Mouse (Mus musculus) hindbrain, embryonic 16.5 days (tissue): ENCODE measurements at regions not wholly inside any gene's neighbourhood (a gene's known extent, or its start where the extent isn't known, plus 50 kb on each side); places are given as distances from the start of the nearest gene placed in this dataset.

ENCODE experiments used
- ATAC-seq: fragments of 200-750 bp; cut with Nextera tagmentation; 2 replicates; pipeline ENCODE4 v1.8.0; 2017; ENCODE audit warnings: moderate TSS enrichment, moderate library complexity
- H3K27ac ChIP-seq: fragments of 300-500 bp; sonication (generic); 2 replicates; pipeline ENCODE4 v1.5.1; 2014; ENCODE audit warnings: low read depth, mild to moderate bottlenecking, control low read depth, low read length, moderate library complexity
- H3K27me3 ChIP-seq: fragments of 300-500 bp; sonication (generic); replicated peaks from 2 replicates; pipeline ENCODE4 v1.6.1; 2014; ENCODE audit warnings: low read length; ENCODE audit not compliant: control insufficient read depth, insufficient read depth
- H3K36me3 ChIP-seq: fragments of 300-500 bp; sonication (generic); 2 replicates; pipeline ENCODE4 v1.6.1; 2014; ENCODE audit warnings: mild to moderate bottlenecking, low read length, moderate library complexity, mixed read lengths; ENCODE audit not compliant: control insufficient read depth, insufficient read depth
- H3K4me1 ChIP-seq: fragments of 300-500 bp; sonication (generic); 2 replicates; pipeline ENCODE4 v1.6.1; 2014; ENCODE audit warnings: low read depth, low read length; ENCODE audit not compliant: control insufficient read depth, insufficient read depth
- H3K4me2 ChIP-seq: fragments of 300-500 bp; sonication (generic); 2 replicates; pipeline ENCODE4 v1.6.1; 2014; ENCODE audit warnings: mild to moderate bottlenecking, low read length, control low read depth, moderate library complexity
- H3K4me3 ChIP-seq: fragments of 300-500 bp; sonication (generic); 2 replicates; pipeline ENCODE4 v1.5.1; 2014; ENCODE audit warnings: mild to moderate bottlenecking, low read length, control low read depth, moderate library complexity
- H3K9ac ChIP-seq: fragments of 300-500 bp; sonication (generic); 2 replicates; pipeline ENCODE4 v1.6.1; 2014; ENCODE audit warnings: low read depth, mild to moderate bottlenecking, control low read depth, low read length, moderate library complexity
- H3K9me3 ChIP-seq: fragments of 300-500 bp; sonication (generic); 2 replicates; pipeline ENCODE4 v1.6.1; 2014; ENCODE audit warnings: mild to moderate bottlenecking, low read length, moderate library complexity; ENCODE audit not compliant: control insufficient read depth
- WGBS: fragments of 180-500 bp; shearing (Covaris S2); extraction: QIAGEN DNeasy Blood & Tissue Kit; methylation state at CpG from one replicate; pipeline ENCODE4 v1.1.7; 2014; 5-methylcytosine and 5-hydroxymethylcytosine counted together

DNA sequence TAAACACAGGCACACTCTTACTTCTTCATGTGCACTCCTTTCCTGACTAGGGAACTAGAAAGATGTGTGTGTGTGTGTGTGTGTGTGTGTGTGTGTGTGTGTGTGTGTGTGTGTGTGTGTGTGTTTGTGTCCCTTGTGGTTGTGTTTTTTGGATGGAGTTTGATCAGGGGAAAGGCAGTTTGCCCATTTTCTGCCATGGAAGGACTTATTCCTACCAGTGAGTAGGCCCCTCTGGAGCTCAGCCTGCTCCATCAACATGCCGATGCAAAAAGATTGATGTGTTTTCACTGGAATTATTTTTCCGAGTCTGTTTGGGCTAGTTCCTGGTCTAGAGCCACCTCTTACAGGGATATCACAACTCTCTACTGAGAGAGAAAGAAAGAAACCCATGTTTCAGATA lies 120.6 kb downstream of the Qpct start:
- WGBS, result 69% methylated on average over 2 of the region's 2 CpGs
- ATAC-seq, result no peak
- Histone ChIP-seq H3K27ac (no peak overlapping the region), H3K27me3 (no peaks in the 10 kb centered on the region), H3K36me3 (no peaks in the 10 kb centered on the region), H3K4me1 (no peaks in the 10 kb centered on the region), H3K9me3 (no peaks in the 10 kb centered on the region), H3K4me2 (no peak overlapping the region), H3K9ac (no peak overlapping the region), H3K4me3 (no peak overlapping the region)

DNA sequence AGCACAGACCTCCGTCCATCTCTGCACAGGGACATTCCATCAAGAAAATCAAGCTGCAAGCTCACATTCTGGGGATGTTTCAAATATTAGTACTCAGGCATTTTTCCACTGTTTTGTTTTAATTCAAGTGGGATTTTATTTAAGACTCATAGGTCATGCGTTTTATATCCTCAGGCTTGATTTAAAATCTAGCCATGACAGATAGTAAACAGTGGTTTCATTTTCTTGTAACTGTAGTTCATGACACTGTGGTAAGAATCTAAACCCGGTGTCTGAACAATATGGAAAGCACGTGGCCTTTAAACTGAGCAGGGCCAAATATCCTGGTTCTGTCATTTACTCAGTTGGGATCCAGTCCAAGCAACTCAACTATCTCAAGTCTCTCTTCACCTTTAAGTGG lies 119.0 kb downstream of the Qpct start:
- H3K4me3 ChIP-seq, result no peak overlapping the region
- 94% methylated on average over 4 of the region's 4 CpGs for WGBS
- no peak overlapping the region for H3K4me2 ChIP-seq
- H3K36me3 ChIP-seq, result no peaks in the 10 kb centered on the region
- no peaks in the 10 kb centered on the region for H3K9me3 ChIP-seq
- no peak overlapping the region for H3K9ac ChIP-seq
- ATAC-seq, result no peak
- H3K27ac ChIP-seq, result no peak overlapping the region
- H3K4me1 ChIP-seq, result no peaks in the 10 kb centered on the region
- H3K27me3 ChIP-seq, result no peaks in the 10 kb centered on the region

DNA sequence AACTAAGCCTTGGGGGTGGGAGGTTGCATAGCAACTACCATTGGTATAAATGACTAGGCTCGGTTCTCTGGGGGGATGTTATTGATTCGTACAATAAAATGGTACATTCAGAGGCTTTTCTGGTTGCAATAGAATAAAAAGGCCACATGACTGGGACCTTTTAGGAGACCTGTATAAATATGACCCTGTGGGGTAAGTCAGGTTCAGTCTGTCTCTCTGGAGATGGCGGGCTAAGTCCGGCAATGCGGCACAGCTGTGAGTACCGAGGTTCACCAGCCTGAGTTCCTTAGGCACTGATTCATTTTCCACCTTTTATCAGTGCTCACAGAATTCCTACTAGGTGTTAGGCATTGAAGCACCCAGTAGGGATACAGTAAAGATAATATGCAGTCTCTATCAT lies 115.5 kb downstream of the Qpct start:
- no peak for ATAC-seq
- H3K4me3 ChIP-seq, result no peak overlapping the region
- H3K36me3 ChIP-seq, result no peaks in the 10 kb centered on the region
- H3K4me1 ChIP-seq, result no peaks in the 10 kb centered on the region
- WGBS, result 68% methylated on average over 6 of the region's 6 CpGs
- H3K27ac ChIP-seq, result no peak overlapping the region
- no peak overlapping the region for H3K9ac ChIP-seq
- H3K9me3 ChIP-seq, result no peaks in the 10 kb centered on the region
- no peaks in the 10 kb centered on the region for H3K27me3 ChIP-seq
- no peak overlapping the region for H3K4me2 ChIP-seq

DNA sequence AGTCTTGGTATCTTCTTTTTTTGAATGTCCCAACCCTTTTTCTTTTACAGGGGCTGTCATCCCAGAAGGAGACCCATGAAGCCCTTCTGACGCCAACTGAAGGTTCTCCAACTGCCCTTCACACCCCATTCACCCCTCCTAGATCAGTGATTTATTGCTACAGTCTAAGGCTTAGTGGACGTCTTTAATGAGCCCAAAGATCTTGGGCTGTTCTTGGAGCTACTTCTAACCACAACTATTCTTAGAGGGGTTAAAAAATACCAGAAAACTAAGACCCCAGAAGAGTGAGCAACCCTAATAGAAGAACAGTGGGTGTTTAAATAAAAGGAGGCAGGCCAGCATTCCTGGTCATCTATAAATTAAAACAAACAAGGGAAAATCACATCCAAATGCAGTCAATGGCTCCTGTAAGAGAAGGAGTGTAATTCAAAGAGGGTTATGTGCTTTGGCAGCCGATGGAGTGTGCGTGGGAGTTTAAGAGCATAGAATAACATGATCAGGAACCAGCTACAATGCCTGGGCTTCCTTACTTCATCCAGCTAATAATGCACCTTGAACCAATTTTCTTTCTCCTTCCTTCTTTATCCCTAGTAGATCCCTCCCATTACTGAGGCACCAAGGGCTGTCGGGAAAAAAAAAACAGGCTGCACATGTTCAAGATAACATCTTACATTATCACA lies 113.3 kb downstream of the Qpct start:
- ATAC-seq, result no peak
- 80% methylated on average over 5 of the region's 5 CpGs for WGBS
- no peak overlapping the region for H3K9ac ChIP-seq

DNA sequence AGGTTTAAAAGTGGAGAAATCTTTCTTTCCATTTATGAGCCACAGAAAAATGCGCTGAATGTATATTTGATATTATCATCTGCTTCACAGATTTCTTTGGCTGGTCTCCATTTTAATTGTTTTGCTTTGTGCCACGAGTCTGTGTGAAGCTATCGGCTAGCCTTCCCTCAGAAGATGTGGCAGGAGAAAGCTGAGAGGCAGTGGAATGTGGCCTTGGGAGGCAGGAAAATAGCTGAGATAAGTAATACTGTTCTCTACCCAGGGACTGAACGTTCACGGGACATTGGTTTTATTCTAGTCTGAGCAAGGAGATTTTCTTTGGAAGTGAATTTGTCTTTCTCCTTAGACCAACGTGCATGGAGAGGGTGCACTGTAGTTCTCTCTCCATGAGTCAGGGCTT lies 112.3 kb downstream of the Qpct start:
- H3K4me1 ChIP-seq, result no peaks in the 10 kb centered on the region
- 69% methylated on average over 6 of the region's 6 CpGs for WGBS
- no peak for ATAC-seq

More for the DNA sequence above, 113.3 kb downstream of the Qpct start:
- Histone ChIP-seq H3K4me3 (no peak overlapping the region), H3K27me3 (no peaks in the 10 kb centered on the region), H3K27ac (no peak overlapping the region), H3K9me3 (no peaks in the 10 kb centered on the region), H3K36me3 (no peaks in the 10 kb centered on the region), H3K4me1 (no peaks in the 10 kb centered on the region), H3K4me2 (no peak overlapping the region)

DNA sequence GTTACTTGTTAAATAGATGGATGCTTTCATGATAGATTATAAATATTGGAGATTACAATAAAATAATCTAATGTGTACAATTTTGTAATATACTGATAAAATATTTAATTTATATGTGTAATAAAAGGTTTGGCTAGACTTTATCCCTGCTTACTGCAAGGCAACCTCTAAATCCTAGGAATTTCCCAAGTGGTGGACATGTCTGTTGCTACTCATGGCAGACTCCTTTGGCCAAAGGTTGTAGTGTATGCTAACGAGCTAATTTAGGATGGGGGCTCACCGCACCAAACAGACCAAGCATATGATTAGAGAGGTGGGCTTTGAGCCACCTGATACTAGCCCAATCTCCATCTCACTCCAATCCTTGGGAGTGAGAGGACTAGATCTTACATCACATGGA lies 102.4 kb downstream of the Qpct start:
- WGBS, result 91% methylated on average over 2 of the region's 2 CpGs
- ATAC-seq, result no peak
- no peak overlapping the region for H3K9ac ChIP-seq

More for the DNA sequence above, 112.3 kb downstream of the Qpct start:
- Histone ChIP-seq H3K36me3 (no peaks in the 10 kb centered on the region), H3K9ac (no peak overlapping the region), H3K27ac (no peak overlapping the region), H3K27me3 (no peaks in the 10 kb centered on the region), H3K4me3 (no peak overlapping the region), H3K4me2 (no peak overlapping the region), H3K9me3 (no peaks in the 10 kb centered on the region)

DNA sequence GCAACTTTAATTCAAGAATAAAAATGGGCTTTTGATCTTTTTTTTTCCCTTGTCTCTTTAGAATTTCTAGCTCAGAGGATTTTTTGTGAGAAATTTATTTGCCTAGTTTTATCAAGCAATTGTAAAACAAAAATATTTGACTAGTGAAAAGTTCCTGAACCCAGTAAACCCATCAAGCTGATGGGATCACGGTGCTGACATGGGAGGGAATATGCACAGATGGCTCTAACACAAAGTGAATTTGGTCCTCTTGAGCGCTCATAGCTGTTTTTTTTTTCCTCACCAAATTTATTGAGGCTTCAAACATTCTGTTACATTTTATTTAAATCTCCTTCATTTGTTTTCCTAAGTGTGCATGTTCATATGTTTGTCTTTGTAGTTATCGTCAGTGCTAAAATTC lies 101.1 kb downstream of the Qpct start:
- Histone ChIP-seq H3K4me1 (no peaks in the 10 kb centered on the region), H3K4me3 (no peak overlapping the region), H3K27me3 (no peaks in the 10 kb centered on the region), H3K36me3 (no peaks in the 10 kb centered on the region), H3K4me2 (no peak overlapping the region), H3K27ac (no peak overlapping the region), H3K9ac (no peak overlapping the region), H3K9me3 (no peaks in the 10 kb centered on the region)
- 88% methylated on average over 3 of the region's 3 CpGs for WGBS
- no peak for ATAC-seq

More for the DNA sequence above, 102.4 kb downstream of the Qpct start:
- Histone ChIP-seq H3K9me3 (no peaks in the 10 kb centered on the region), H3K36me3 (no peaks in the 10 kb centered on the region), H3K4me2 (no peak overlapping the region), H3K4me1 (no peaks in the 10 kb centered on the region), H3K4me3 (no peak overlapping the region), H3K27ac (no peak overlapping the region), H3K27me3 (no peaks in the 10 kb centered on the region)

DNA sequence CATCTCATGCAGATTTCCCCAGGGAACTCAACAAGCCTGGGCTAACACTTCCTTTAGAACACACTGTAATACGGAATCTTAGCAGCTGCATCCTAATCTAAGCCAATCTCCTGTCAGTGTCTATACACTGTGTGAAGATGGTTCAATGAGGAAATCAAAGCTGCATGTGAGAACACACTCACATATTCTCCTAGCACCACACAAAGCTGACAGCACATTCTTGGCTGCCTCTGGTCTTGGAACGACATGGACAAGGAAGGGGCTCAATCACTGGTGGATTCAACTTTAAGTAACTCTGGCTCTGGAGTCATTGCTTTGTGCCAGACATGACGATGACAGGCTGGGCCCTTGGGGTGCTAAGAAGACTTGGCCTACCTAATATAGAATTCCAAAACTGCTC lies 96.2 kb downstream of the Qpct start:
- Histone ChIP-seq H3K9me3 (no peaks in the 10 kb centered on the region), H3K4me3 (no peak overlapping the region), H3K27ac (no peak overlapping the region), H3K4me2 (no peak overlapping the region), H3K36me3 (no peaks in the 10 kb centered on the region), H3K27me3 (no peaks in the 10 kb centered on the region), H3K4me1 (no peaks in the 10 kb centered on the region), H3K9ac (no peak overlapping the region)
- ATAC-seq, result no peak
- 83% methylated on average over 3 of the region's 3 CpGs for WGBS

DNA sequence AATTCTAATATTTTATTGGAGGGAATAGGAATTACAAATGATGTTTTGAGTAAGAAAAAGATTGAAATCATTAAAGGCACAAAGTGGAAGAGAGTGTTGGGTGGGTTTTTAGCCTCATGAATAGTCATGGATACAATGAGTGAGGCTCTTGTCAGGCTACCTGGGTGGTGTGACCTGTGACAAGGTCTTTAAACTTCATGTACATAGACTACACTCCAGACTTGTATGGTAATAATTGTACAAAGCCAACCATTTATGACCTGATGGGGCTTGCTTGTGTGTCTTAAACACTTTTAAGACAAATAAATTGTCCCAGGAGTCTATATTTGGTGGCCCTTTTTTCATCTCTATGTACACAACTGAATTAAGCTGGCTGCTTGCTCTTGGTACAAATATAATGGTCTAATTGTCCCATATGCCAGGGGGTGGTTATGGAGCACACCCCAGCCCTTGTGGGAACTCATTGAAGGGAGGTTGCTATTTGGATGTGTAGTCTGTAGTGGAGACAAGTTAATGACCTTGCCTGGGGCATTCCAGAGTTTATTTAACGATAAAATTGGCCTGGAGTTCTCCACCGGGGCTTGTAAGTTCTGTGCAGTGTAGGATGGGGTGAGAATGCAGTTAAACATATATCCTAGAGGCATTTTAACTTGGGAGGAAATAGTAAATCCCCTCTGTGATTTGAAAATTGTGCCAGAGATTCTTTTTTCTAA lies 93.4 kb downstream of the Qpct start:
- Histone ChIP-seq H3K4me3 (no peak overlapping the region), H3K9me3 (no peaks in the 10 kb centered on the region), H3K9ac (no peak overlapping the region), H3K27ac (no peak overlapping the region), H3K36me3 (no peaks in the 10 kb centered on the region), H3K27me3 (no peaks in the 10 kb centered on the region), H3K4me2 (no peak overlapping the region), H3K4me1 (no peaks in the 10 kb centered on the region)
- no peak for ATAC-seq
- 67% methylated on average over 2 of the region's 2 CpGs for WGBS
